ENCODE assay signal across 21 mouse cellular contexts in genomic region chr11:44219971-44220370, GRCm38 (mm10).
DNase-seq lines count a peak whose midpoint lies in the region; ATAC-seq and TF ChIP-seq lines count a peak whose summit lies in the region.
"Had no signal": no experiment of that assay in that cellular context is flagged by ENCODE, and none has a peak within 500 bp of the region (broad histone marks: within the 10 kb centered on the region; RNA-seq: fewer than 3 reads in every experiment).

No protein-coding gene starts in this region.

- no peak overlapping the region for H3K9ac ChIP-seq in intestine, embryonic 14.5 days (ENCODE audit: low read length)
- H3K9ac ChIP-seq in intestine, postnatal 0 days (ENCODE audit: low read depth, low read length) = no peak overlapping the region
- H3K9ac ChIP-seq in lung, embryonic 15.5 days = no peak overlapping the region
- H3K9ac ChIP-seq: hindbrain, embryonic 12.5 days; limb, embryonic 15.5 days; liver, embryonic 14.5 days; neural tube, embryonic 15.5 days had no signal

- H3K27me3 ChIP-seq in intestine, embryonic 14.5 days (replicated peaks; ENCODE audit: control insufficient read depth, insufficient read depth, low read length) = no peaks in the 10 kb centered on the region
- no peaks in the 10 kb centered on the region for H3K27me3 ChIP-seq in intestine, postnatal 0 days (replicated peaks; ENCODE audit: control insufficient read depth, insufficient read depth, low read length)
- H3K27me3 ChIP-seq in lung, embryonic 15.5 days = no peaks in the 10 kb centered on the region
- H3K27me3 ChIP-seq: hindbrain, embryonic 12.5 days; limb, embryonic 15.5 days; neural tube, embryonic 15.5 days had no signal

- no peaks in the 10 kb centered on the region for H3K9me3 ChIP-seq in intestine, embryonic 14.5 days (ENCODE audit: control insufficient read depth, low read length)
- H3K9me3 ChIP-seq in intestine, postnatal 0 days (ENCODE audit: control insufficient read depth) = no peaks in the 10 kb centered on the region
- H3K9me3 ChIP-seq in lung, embryonic 15.5 days = no peaks in the 10 kb centered on the region
- H3K9me3 ChIP-seq: hindbrain, embryonic 12.5 days; limb, embryonic 15.5 days; neural tube, embryonic 15.5 days had no signal

- TF ChIP-seq CTCF in intestine, postnatal 0 days (IDR thresholded peaks at IDR 0.05; ENCODE audit: low read depth) = no peak

- no peak overlapping the region for H3K4me3 ChIP-seq in intestine, embryonic 14.5 days (ENCODE audit: low read depth, low read length)
- H3K4me3 ChIP-seq in intestine, postnatal 0 days (ENCODE audit: low read depth, low read length) = no peak overlapping the region
- H3K4me3 ChIP-seq in lung, embryonic 15.5 days = no peak overlapping the region
- H3K4me3 ChIP-seq: heart, adult 2 months; hindbrain, embryonic 12.5 days; left cerebral cortex, adult 2 months; limb, embryonic 15.5 days; neural tube, embryonic 15.5 days had no signal

- no peaks in the 10 kb centered on the region for H3K36me3 ChIP-seq in intestine, embryonic 14.5 days (ENCODE audit: control insufficient read depth, insufficient read depth, low read length)
- H3K36me3 ChIP-seq in intestine, postnatal 0 days (ENCODE audit: control insufficient read depth, insufficient read depth) = no peaks in the 10 kb centered on the region
- no peaks in the 10 kb centered on the region for H3K36me3 ChIP-seq in lung, embryonic 15.5 days
- H3K36me3 ChIP-seq: hindbrain, embryonic 12.5 days; limb, embryonic 15.5 days; neural tube, embryonic 15.5 days had no signal

- ATAC-seq in intestine, embryonic 14.5 days (replicated peaks; ENCODE audit: low FRiP score, low TSS enrichment, low read depth) = no peak
- ATAC-seq in intestine, postnatal 0 days = no peak
- peak; percentile 65; the same call in 1 of the 2 replicates for ATAC-seq in lung, embryonic 15.5 days (ENCODE audit: borderline replicate concordance, extremely low read depth, low FRiP score, low TSS enrichment)

- peak; percentile 53 for DNase-seq in intestine, embryonic 14.5 days (ENCODE audit: low spot score)
- DNase-seq in lung, postnatal 25 days (ENCODE audit: low spot score) = no peak
- DNase-seq in kidney, postnatal 10 days = peak; percentile 44
- peak; percentile 4 for DNase-seq in mesoderm, embryonic 11.5 days (ENCODE audit: low read depth, low spot score)
- no peak for DNase-seq in yolk sac, embryonic 10.5 days (ENCODE audit: low spot score)
- DNase-seq: adrenal gland, postnatal 36 days; cerebellum, adult 9-10 months; gastrocnemius, postnatal 25 days; heart, adult 2 months; right cerebral cortex, adult 18-20 months; right cerebral cortex, postnatal 4 days; thymus, adult 18-20 months; thymus, postnatal 4 days had no signal

- H3K4me1 ChIP-seq in intestine, embryonic 14.5 days (replicated peaks; ENCODE audit: control insufficient read depth, insufficient read depth, low read length) = no peaks in the 10 kb centered on the region
- no peaks in the 10 kb centered on the region for H3K4me1 ChIP-seq in intestine, postnatal 0 days (replicated peaks; ENCODE audit: control insufficient read depth, insufficient read depth, low read length)
- H3K4me1 ChIP-seq in lung, embryonic 15.5 days = 0 out of 2 replicates have a peak, but pooled peaks cover 3% of the 10 kb centered on the region
- H3K4me1 ChIP-seq: hindbrain, embryonic 12.5 days; limb, embryonic 15.5 days; neural tube, embryonic 15.5 days had no signal

- no peak overlapping the region; the same call in 1 of the 2 replicates for H3K27ac ChIP-seq in intestine, embryonic 14.5 days (ENCODE audit: low read depth)
- H3K27ac ChIP-seq in intestine, postnatal 0 days (ENCODE audit: low read depth, low read length) = no peak overlapping the region
- peak overlapping the region; percentile 41; the same call in 1 of the 2 replicates for H3K27ac ChIP-seq in lung, embryonic 15.5 days
- H3K27ac ChIP-seq: heart, adult 2 months; hindbrain, embryonic 12.5 days; left cerebral cortex, adult 2 months; limb, embryonic 15.5 days; liver, embryonic 14.5 days; neural tube, embryonic 15.5 days had no signal

- WGBS in intestine, embryonic 14.5 days = 36% methylated on average over 3 of the region's 3 CpGs
- WGBS in intestine, postnatal 0 days = 25% methylated on average over 3 of the region's 3 CpGs
- 27% methylated on average over 3 of the region's 3 CpGs for WGBS in lung, embryonic 15.5 days

- H3K4me2 ChIP-seq in intestine, embryonic 14.5 days (ENCODE audit: low read length) = no peak overlapping the region
- H3K4me2 ChIP-seq in intestine, postnatal 0 days (replicated peaks; ENCODE audit: low read depth) = no peak overlapping the region
- H3K4me2 ChIP-seq in lung, embryonic 15.5 days = no peak overlapping the region
- H3K4me2 ChIP-seq: hindbrain, embryonic 12.5 days; limb, embryonic 15.5 days; midbrain, embryonic 11.5 days; neural tube, embryonic 15.5 days had no signal

Comparison
In these comparisons a context has a peak if more than half of its experiments do, and no peak if none do; other contexts are left out.
1. DNase-seq: peak in intestine, embryonic 14.5 days (single experiment), kidney, postnatal 10 days (single experiment) and mesoderm, embryonic 11.5 days (single experiment); none in lung, postnatal 25 days (single experiment) and yolk sac, embryonic 10.5 days (single experiment).